In genomic region chr14:50931493-50932020, GRCm38 (mm10) we compare ENCODE assay signal across 8 mouse cellular contexts. TPM values are rescaled to one million over a fixed set of nuclear protein-coding genes. Genes with fewer than 3 reads are reported as not detected.
A peak's percentile ranks its signal among the peaks of the same experiment; 100 is the strongest.
DNase-seq lines count a peak whose midpoint lies in the region; ATAC-seq lines count a peak whose summit lies in the region.

No protein-coding gene starts in this region.

- peaks cover 10% of the 10 kb centered on the region for H3K36me3 ChIP-seq in neural tube, embryonic 11.5 days (ENCODE audit: control insufficient read depth, insufficient read depth, low read length)
- peaks cover 32% of the 10 kb centered on the region for H3K36me3 ChIP-seq in erythroblast, embryonic 14.5 days (ENCODE audit: control insufficient read depth)
- peaks cover 27% of the 10 kb centered on the region for H3K36me3 ChIP-seq in limb, embryonic 15.5 days
- H3K36me3 ChIP-seq in stomach, embryonic 16.5 days (ENCODE audit: control insufficient read depth, insufficient read depth, low read length), result peaks cover 13% of the 10 kb centered on the region; the same call in 1 of the 2 replicates

- H3K27me3 ChIP-seq in neural tube, embryonic 11.5 days (ENCODE audit: control insufficient read depth, insufficient read depth, low read length), result no peaks in the 10 kb centered on the region
- no peaks in the 10 kb centered on the region for H3K27me3 ChIP-seq in erythroblast, embryonic 14.5 days (ENCODE audit: control insufficient read depth)
- H3K27me3 ChIP-seq in limb, embryonic 15.5 days, result no peaks in the 10 kb centered on the region
- H3K27me3 ChIP-seq in stomach, embryonic 16.5 days (ENCODE audit: control insufficient read depth, insufficient read depth, low read length), result no peaks in the 10 kb centered on the region

- H3K4me1 ChIP-seq in neural tube, embryonic 11.5 days (ENCODE audit: control insufficient read depth, insufficient read depth, low read length), result peaks cover 10% of the 10 kb centered on the region
- peaks cover 32% of the 10 kb centered on the region for H3K4me1 ChIP-seq in erythroblast, embryonic 14.5 days (ENCODE audit: control insufficient read depth)
- H3K4me1 ChIP-seq in limb, embryonic 15.5 days, result peaks cover 12% of the 10 kb centered on the region
- peaks cover 8% of the 10 kb centered on the region; the same call in 1 of the 2 replicates for H3K4me1 ChIP-seq in stomach, embryonic 16.5 days (ENCODE audit: control insufficient read depth, insufficient read depth, low read length)

- peak overlapping the region; percentile 81 for H3K27ac ChIP-seq in neural tube, embryonic 11.5 days (ENCODE audit: low read depth, low read length)
- peak overlapping the region; percentile 90 for H3K27ac ChIP-seq in limb, embryonic 15.5 days
- H3K27ac ChIP-seq in stomach, embryonic 16.5 days (ENCODE audit: low read length), result peak overlapping the region; percentile 90

- H3K9ac ChIP-seq in neural tube, embryonic 11.5 days (ENCODE audit: low read length), result peak overlapping the region; percentile 67
- H3K9ac ChIP-seq in limb, embryonic 15.5 days, result peak overlapping the region; percentile 11
- peak overlapping the region; percentile 70 for H3K9ac ChIP-seq in stomach, embryonic 16.5 days (ENCODE audit: low read length)

- WGBS in neural tube, embryonic 11.5 days, result 13% methylated on average over 12 of the region's 12 CpGs
- WGBS in limb, embryonic 15.5 days, result 13% methylated on average over 12 of the region's 12 CpGs
- 8% methylated on average over 12 of the region's 12 CpGs for WGBS in stomach, embryonic 16.5 days

- ATAC-seq in neural tube, embryonic 11.5 days (ENCODE audit: insufficient read depth, low FRiP score, low TSS enrichment), result no peak
- ATAC-seq in limb, embryonic 15.5 days (ENCODE audit: insufficient number of reproducible peaks, low FRiP score, low TSS enrichment, low read depth), result no peak
- no peak for ATAC-seq in stomach, embryonic 16.5 days (ENCODE audit: insufficient read depth, low FRiP score)

- DNase-seq in neural tube, embryonic 11.5 days (ENCODE audit: low spot score), result no peak
- no peak for DNase-seq in neural tube, embryonic 10.5 days (ENCODE audit: extremely low spot score, low spot score)
- no peak for DNase-seq in cerebellum, adult 8-10 months
- no peak for DNase-seq in right cerebral cortex, postnatal 25 days
- no peak for DNase-seq in c-Kit-positive CD71-positive TER-119-positive erythroid progenitor cells, embryonic 14.5 days (ENCODE audit: low spot score)

- peak overlapping the region; percentile 87 for H3K4me2 ChIP-seq in neural tube, embryonic 11.5 days (ENCODE audit: low read depth)
- peak overlapping the region; percentile 57 for H3K4me2 ChIP-seq in limb, embryonic 15.5 days
- peak overlapping the region; percentile 82 for H3K4me2 ChIP-seq in stomach, embryonic 16.5 days (ENCODE audit: low read depth, low read length)

- H3K4me3 ChIP-seq in neural tube, embryonic 11.5 days (ENCODE audit: low read depth, low read length), result peak overlapping the region; percentile 77
- peak overlapping the region; percentile 97 for H3K4me3 ChIP-seq in erythroblast, embryonic 14.5 days (replicated peaks)
- H3K4me3 ChIP-seq in limb, embryonic 15.5 days, result peak overlapping the region; percentile 98
- H3K4me3 ChIP-seq in stomach, embryonic 16.5 days (replicated peaks; ENCODE audit: low read length), result peak overlapping the region; percentile 99

- H3K9me3 ChIP-seq in neural tube, embryonic 11.5 days (ENCODE audit: control insufficient read depth, low read length), result no peaks in the 10 kb centered on the region
- H3K9me3 ChIP-seq in erythroblast, embryonic 14.5 days (ENCODE audit: control insufficient read depth, low read length), result no peaks in the 10 kb centered on the region
- H3K9me3 ChIP-seq in limb, embryonic 15.5 days, result no peaks in the 10 kb centered on the region
- H3K9me3 ChIP-seq in stomach, embryonic 16.5 days (replicated peaks; ENCODE audit: control insufficient read depth, low read length), result no peaks in the 10 kb centered on the region

RNA-seq across cellular contexts. Expression of gene Pnp, which starts 0.7 kb away (rescaled TPM):
- polyA plus RNA-seq in neural tube, embryonic 11.5 days (2014; fragmentation: Nextera tagmentation; extraction: Ambion mirVana), result 55.9 and 56.5 TPM in 2 replicates
- polyA plus RNA-seq in erythroblast, embryonic 14.5 days (2012), result 0.20 and 0.22 TPM in 2 replicates
- polyA plus RNA-seq in limb, embryonic 15.5 days (2015; fragmentation: Nextera tagmentation; extraction: Ambion mirVana), result 52.0 and 54.8 TPM in 2 replicates
- polyA plus RNA-seq in stomach, embryonic 16.5 days (2015; fragmentation: Nextera tagmentation; extraction: Ambion mirVana), result 74.9 and 75.2 TPM in 2 replicates

RNA-seq across cellular contexts. Expression of gene Pip4p1, which starts 0.9 kb away (rescaled TPM):
- 59.4 and 68.4 TPM in 2 replicates for polyA plus RNA-seq in neural tube, embryonic 11.5 days (2014; fragmentation: Nextera tagmentation; extraction: Ambion mirVana)
- 6.3 and 8.9 TPM in 2 replicates for polyA plus RNA-seq in erythroblast, embryonic 14.5 days (2012)
- 45.3 and 56.0 TPM in 2 replicates for polyA plus RNA-seq in limb, embryonic 15.5 days (2015; fragmentation: Nextera tagmentation; extraction: Ambion mirVana)
- polyA plus RNA-seq in stomach, embryonic 16.5 days (2015; fragmentation: Nextera tagmentation; extraction: Ambion mirVana), result 45.2 and 47.6 TPM in 2 replicates

RNA-seq across cellular contexts. Expression of gene Apex1, which starts 6.8 kb away (rescaled TPM):
- polyA plus RNA-seq in neural tube, embryonic 11.5 days (2014; fragmentation: Nextera tagmentation; extraction: Ambion mirVana), result 330 and 340 TPM in 2 replicates
- polyA plus RNA-seq in erythroblast, embryonic 14.5 days (2012), result 3.3 and 3.7 TPM in 2 replicates
- 188 TPM in 2 replicates for polyA plus RNA-seq in limb, embryonic 15.5 days (2015; fragmentation: Nextera tagmentation; extraction: Ambion mirVana)
- 149 and 166 TPM in 2 replicates for polyA plus RNA-seq in stomach, embryonic 16.5 days (2015; fragmentation: Nextera tagmentation; extraction: Ambion mirVana)

RNA-seq across cellular contexts. Expression of gene Osgep, which starts 6.9 kb away (rescaled TPM):
- polyA plus RNA-seq in neural tube, embryonic 11.5 days (2014; fragmentation: Nextera tagmentation; extraction: Ambion mirVana), result 164 and 172 TPM in 2 replicates
- polyA plus RNA-seq in erythroblast, embryonic 14.5 days (2012), result 1.4 and 1.5 TPM in 2 replicates
- polyA plus RNA-seq in limb, embryonic 15.5 days (2015; fragmentation: Nextera tagmentation; extraction: Ambion mirVana), result 145 and 148 TPM in 2 replicates
- polyA plus RNA-seq in stomach, embryonic 16.5 days (2015; fragmentation: Nextera tagmentation; extraction: Ambion mirVana), result 130 and 140 TPM in 2 replicates

RNA-seq across cellular contexts. Expression of gene Gm49342, which starts 12.8 kb away (rescaled TPM):
- not detected in 2 replicates for polyA plus RNA-seq in neural tube, embryonic 11.5 days (2014; fragmentation: Nextera tagmentation; extraction: Ambion mirVana)
- not detected in 2 replicates for polyA plus RNA-seq in erythroblast, embryonic 14.5 days (2012)
- polyA plus RNA-seq in limb, embryonic 15.5 days (2015; fragmentation: Nextera tagmentation; extraction: Ambion mirVana), result not detected in 2 replicates
- not detected in 2 replicates for polyA plus RNA-seq in stomach, embryonic 16.5 days (2015; fragmentation: Nextera tagmentation; extraction: Ambion mirVana)

Comparison
In these comparisons a context has a peak if more than half of its experiments do, and no peak if none do; other contexts are left out.
1. H3K9ac ChIP-seq: peak in every context shown above with its lines; median percentile 70 in stomach, embryonic 16.5 days; 67 in neural tube, embryonic 11.5 days; 11 in limb, embryonic 15.5 days.
2. RNA of gene Pnp, which starts 0.7 kb away (polyA plus RNA-seq): 74.9 to 75.2 TPM in stomach, embryonic 16.5 days, 55.9 to 56.5 TPM in neural tube, embryonic 11.5 days and 52.0 to 54.8 TPM in limb, embryonic 15.5 days; 0.20 to 0.22 TPM in erythroblast, embryonic 14.5 days; every median in the first group is over 10 times any median in the second.
3. RNA of gene Apex1, which starts 6.8 kb away (polyA plus RNA-seq): 330 to 340 TPM in neural tube, embryonic 11.5 days, 188 TPM in limb, embryonic 15.5 days and 149 to 166 TPM in stomach, embryonic 16.5 days; 3.3 to 3.7 TPM in erythroblast, embryonic 14.5 days; every median in the first group is over 10 times any median in the second.
4. Peak in every context shown above with its lines, with median percentiles within 50 percentile points of each other: H3K27ac ChIP-seq, H3K4me2 ChIP-seq and H3K4me3 ChIP-seq.